Mouse (Mus musculus): ENCODE results near the gene Filip1.

- TF ChIP-seq CTCF (IDR thresholded peaks at IDR 0.05; ENCODE audit: insufficient read depth, low read length) (no peak), POLR2A (IDR thresholded peaks at IDR 0.05; ENCODE audit: borderline replicate concordance, extremely low read depth, low read depth, low read length) (no peak)
Measured at GRCm38 (mm10) chr9:79994296-79994695, 18.4 kb downstream of the Filip1 start.
